8 mouse cellular contexts compared by ENCODE assay signal in genomic region chr17:86166567-86167319, GRCm38 (mm10). TPM values are rescaled to one million over a fixed set of nuclear protein-coding genes. Genes with fewer than 3 reads are reported as not detected.
A peak's percentile ranks its signal among the peaks of the same experiment; 100 is the strongest.
DNase-seq lines count a peak whose midpoint lies in the region; ATAC-seq and TF ChIP-seq lines count a peak whose summit lies in the region.

No protein-coding gene starts in this region.

- intact Hi-C loops in left cerebral cortex, adult 2 months (cut with DNase I): loop anchor here (1.0 to 5.0 kb wide), 2 partner anchors 135 to 181 kb away; no protein-coding TSS in a partner anchor

- ATAC-seq in liver, embryonic 11.5 days (replicated peaks; ENCODE audit: low FRiP score): peak; percentile 68
- peak; percentile 14 for ATAC-seq in monocyte, adult 5-6 weeks (replicated peaks; ENCODE audit: insufficient number of reproducible peaks, low FRiP score, low TSS enrichment, poor library complexity, severe bottlenecking)

- H3K36me3 ChIP-seq in embryonic facial prominence, embryonic 10.5 days (replicated peaks): no peaks in the 10 kb centered on the region
- H3K36me3 ChIP-seq in liver, embryonic 11.5 days (ENCODE audit: control insufficient read depth, insufficient read depth, low read length): no peaks in the 10 kb centered on the region

- WGBS in embryonic facial prominence, embryonic 10.5 days: under 1% methylated on average over 46 of the region's 46 CpGs
- 1% methylated on average over 46 of the region's 46 CpGs for WGBS in liver, embryonic 11.5 days

- DNase-seq in left cerebral cortex, adult 2 months (ENCODE audit: extremely low spot score in 1 of 2, low spot score in 2 of 2): peak; percentile 63 to 70
- no peak for DNase-seq in left cerebral cortex, adult 8-10 months (ENCODE audit: low spot score in 2 of 2)
- peak; percentile 82 for DNase-seq in embryonic facial prominence, embryonic 10.5 days (ENCODE audit: low spot score)
- DNase-seq in heart, adult 8-10 months (ENCODE audit: low spot score): peak; percentile 91
- peak; percentile 92 to 94 for DNase-seq in kidney, adult 8-10 months
- DNase-seq in liver, embryonic 11.5 days (ENCODE audit: low spot score): peak; percentile 81
- DNase-seq in spleen, postnatal 4 days (ENCODE audit: low spot score in 2 of 2): peak; percentile 47 to 78

- peak overlapping the region; percentile 87 for H3K9ac ChIP-seq in liver, embryonic 11.5 days (ENCODE audit: low read depth, low read length)

- H3K9me3 ChIP-seq in embryonic facial prominence, embryonic 10.5 days: no peaks in the 10 kb centered on the region
- no peaks in the 10 kb centered on the region for H3K9me3 ChIP-seq in liver, embryonic 11.5 days (ENCODE audit: control insufficient read depth, low read length)

- TF ChIP-seq CTCF in left cerebral cortex, adult 2 months (IDR thresholded peaks at IDR 0.05): no peak

- peaks cover 48% of the 10 kb centered on the region for H3K4me1 ChIP-seq in embryonic facial prominence, embryonic 10.5 days
- peaks cover 14% of the 10 kb centered on the region for H3K4me1 ChIP-seq in liver, embryonic 11.5 days (replicated peaks; ENCODE audit: control insufficient read depth, insufficient read depth, low read length)

- peak overlapping the region; percentile 91 for H3K27ac ChIP-seq in left cerebral cortex, adult 2 months
- H3K27ac ChIP-seq in embryonic facial prominence, embryonic 10.5 days (replicated peaks): peak overlapping the region; percentile 93
- peak overlapping the region; percentile 87 for H3K27ac ChIP-seq in liver, embryonic 11.5 days (ENCODE audit: low read depth, low read length)

- H3K27me3 ChIP-seq in embryonic facial prominence, embryonic 10.5 days (replicated peaks; ENCODE audit: low read depth, poor library complexity, severe bottlenecking): peaks cover 29% of the 10 kb centered on the region
- H3K27me3 ChIP-seq in liver, embryonic 11.5 days (replicated peaks; ENCODE audit: control insufficient read depth, insufficient read depth, low read length): peaks cover 12% of the 10 kb centered on the region

- peak overlapping the region; percentile 99 for H3K4me2 ChIP-seq in liver, embryonic 11.5 days

- peak overlapping the region; percentile 74 for H3K4me3 ChIP-seq in left cerebral cortex, adult 2 months
- H3K4me3 ChIP-seq in embryonic facial prominence, embryonic 10.5 days: peak overlapping the region; percentile 83
- H3K4me3 ChIP-seq in liver, embryonic 11.5 days (ENCODE audit: low read depth, low read length): peak overlapping the region; percentile 61

RNA-seq across cellular contexts. Expression of gene Prkce, which starts 0.8 kb away (rescaled TPM):
- 100 to 1,000 TPM; 277 to 284 TPM for total RNA-seq in left cerebral cortex, adult 2 months (2021)
- total RNA-seq in left cerebral cortex, adult 8-10 months (2022): 100 to 1,000 TPM; 250 to 274 (median 263) TPM
- polyA plus RNA-seq in embryonic facial prominence, embryonic 10.5 days (2016; fragmentation: Nextera tagmentation; extraction: Ambion mirVana): 4.2 and 5.6 TPM in 2 replicates
- total RNA-seq in heart, adult 8-10 months (2022): 10 to 100 TPM; 24.0 to 30.1 (median 27.4) TPM
- 3.7 and 4.0 TPM in 2 replicates for polyA plus RNA-seq in liver, embryonic 11.5 days (2014; fragmentation: Nextera tagmentation; extraction: Ambion mirVana)
- 15.6 to 21.1 TPM (median 15.9 TPM) in 3 replicates for total RNA-seq in monocyte, adult 5-6 weeks (2017)

RNA-seq across cellular contexts. Expression of gene Srbd1, which starts 21.8 kb away (rescaled TPM):
- total RNA-seq in left cerebral cortex, adult 2 months (2021): 10 to 100 TPM; 12.7 to 16.5 TPM
- 10 to 100 TPM; 12.3 to 15.3 (median 13.9) TPM for total RNA-seq in left cerebral cortex, adult 8-10 months (2022)
- polyA plus RNA-seq in embryonic facial prominence, embryonic 10.5 days (2016; fragmentation: Nextera tagmentation; extraction: Ambion mirVana): 24.4 and 24.5 TPM in 2 replicates
- 10 to 100 TPM; 12.5 to 17.5 (median 13.4) TPM for total RNA-seq in heart, adult 8-10 months (2022)
- 11.5 and 13.3 TPM in 2 replicates for polyA plus RNA-seq in liver, embryonic 11.5 days (2014; fragmentation: Nextera tagmentation; extraction: Ambion mirVana)
- 17.4 to 29.5 TPM (median 26.5 TPM) in 3 replicates for total RNA-seq in monocyte, adult 5-6 weeks (2017)

Comparison
In these comparisons a context has a peak if more than half of its experiments do, and no peak if none do; other contexts are left out.
1. DNase-seq: peak in left cerebral cortex, adult 2 months (2 of 2), embryonic facial prominence, embryonic 10.5 days (single experiment), heart, adult 8-10 months (single experiment), kidney, adult 8-10 months (2 of 2), liver, embryonic 11.5 days (single experiment) and spleen, postnatal 4 days (2 of 2); none in left cerebral cortex, adult 8-10 months (0 of 2).
2. RNA of gene Prkce, which starts 0.8 kb away (total RNA-seq): 277 to 284 TPM in left cerebral cortex, adult 2 months and 250 to 274 TPM in left cerebral cortex, adult 8-10 months; 24.0 to 30.1 TPM in heart, adult 8-10 months and 15.6 to 21.1 TPM in monocyte, adult 5-6 weeks; every median in the first group is over 4 times any median in the second.
3. Peak in every context shown above with its lines, with median percentiles within 50 percentile points of each other: H3K27ac ChIP-seq and H3K4me3 ChIP-seq.